Mouse (Mus musculus) heart, embryonic 12.5 days (tissue): ENCODE results near the gene Mrpl19. TPM values are rescaled to one million over a fixed set of nuclear protein-coding genes. Genes with fewer than 3 reads are reported as not detected.

ENCODE experiments used
- ATAC-seq: fragments of 200-750 bp; cut with Nextera tagmentation; 2 replicates; pipeline ENCODE4 v1.8.0; 2017; ENCODE audit warnings: moderate TSS enrichment, moderate library complexity; ENCODE audit not compliant: insufficient number of reproducible peaks, low FRiP score
- H3K27ac ChIP-seq: fragments of 300-500 bp; sonication (generic); 2 replicates; pipeline ENCODE4 v1.5.1; 2016; ENCODE audit warnings: mild to moderate bottlenecking, moderate library complexity; ENCODE audit not compliant: poor library complexity, severe bottlenecking
- H3K27me3 ChIP-seq: fragments of 300-500 bp; sonication (generic); replicated peaks from 2 replicates; pipeline ENCODE4 v1.6.1; 2016; ENCODE audit warnings: mild to moderate bottlenecking, moderate library complexity
- H3K36me3 ChIP-seq: fragments of 300-500 bp; sonication (generic); 2 replicates; pipeline ENCODE4 v1.6.1; 2016; ENCODE audit warnings: mild to moderate bottlenecking, moderate library complexity
- H3K4me1 ChIP-seq: fragments of 300-500 bp; sonication (generic); replicated peaks from 2 replicates; pipeline ENCODE4 v1.6.1; 2016; ENCODE audit warnings: mild to moderate bottlenecking
- H3K4me2 ChIP-seq: fragments of 300-500 bp; sonication (generic); 2 replicates; pipeline ENCODE4 v1.6.1; 2016; ENCODE audit warnings: mild to moderate bottlenecking, moderate library complexity
- H3K4me3 ChIP-seq: fragments of 300-500 bp; sonication (generic); 2 replicates; pipeline ENCODE4 v1.5.1; 2016; ENCODE audit warnings: mild to moderate bottlenecking
- H3K9ac ChIP-seq: fragments of 300-500 bp; sonication (generic); 2 replicates; pipeline ENCODE4 v1.6.1; 2016; ENCODE audit warnings: mild to moderate bottlenecking, moderate library complexity
- H3K9me3 ChIP-seq: fragments of 300-500 bp; sonication (generic); replicated peaks from 2 replicates; pipeline ENCODE4 v1.6.1; 2016; ENCODE audit warnings: mild to moderate bottlenecking, moderate library complexity
- WGBS: fragments of 180-500 bp; shearing (Covaris S2); methylation state at CpG from one replicate; pipeline ENCODE4 v1.1.7; 2016; 5-methylcytosine and 5-hydroxymethylcytosine counted together
- polyA plus RNA-seq: library from polyadenylated mRNA; unstranded; fragments of >200 nt; fragmentation: Nextera tagmentation; extraction: Ambion mirVana; gene quantifications from 2 replicates; pipeline ENCODE4 v1.2.1, GENCODE M21; 2016

Gene Mrpl19
- polyA plus RNA-seq, result 62.7 and 63.2 TPM in 2 replicates

- Histone ChIP-seq H3K27me3 (no peaks in the 10 kb centered on the region), H3K36me3 (peaks cover 32% of the 10 kb centered on the region), H3K9ac (peak within 1 kb of the TSS; percentile 80), H3K4me1 (peaks cover 5% of the 10 kb centered on the region), H3K4me3 (peak within 1 kb of the TSS; percentile 95), H3K4me2 (peak within 1 kb of the TSS; percentile 81), H3K9me3 (no peaks in the 10 kb centered on the region), H3K27ac (peak within 1 kb of the TSS; percentile 14; the same call in 1 of the 2 replicates)
- ATAC-seq, result peak; percentile 96
- under 1% methylated on average over 44 of the region's 44 CpGs for WGBS
Observed at GRCm38 (mm10) chr6:81965296-81966067, at the start of gene Mrpl19. Gene Mrpl19, minus strand, starts transcription at chr6:81965958.

DNA sequence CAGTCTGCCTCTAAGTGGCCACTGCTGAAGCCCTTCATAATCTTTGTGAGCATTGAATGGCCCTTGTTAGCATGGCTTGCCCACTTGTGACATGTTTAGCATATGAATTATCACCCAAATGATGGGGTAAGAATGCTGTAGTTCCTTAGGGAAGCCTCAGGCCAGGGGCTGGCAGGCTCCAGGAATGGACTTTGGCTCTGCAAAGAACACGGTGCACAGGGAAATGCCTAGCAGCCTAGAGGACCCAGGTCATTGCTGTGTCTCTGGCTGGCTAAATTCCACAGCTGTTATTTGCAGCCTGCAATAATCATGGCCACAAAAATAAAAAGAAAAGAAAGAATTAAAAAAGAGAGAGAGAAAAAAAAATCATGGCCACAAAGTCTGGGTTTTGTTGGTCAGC, 46.6 kb upstream of the Mrpl19 start:
- Histone ChIP-seq H3K9me3 (no peaks in the 10 kb centered on the region), H3K9ac (no peak overlapping the region), H3K27me3 (no peaks in the 10 kb centered on the region), H3K36me3 (no peaks in the 10 kb centered on the region), H3K27ac (no peak overlapping the region), H3K4me1 (no peaks in the 10 kb centered on the region), H3K4me2 (no peak overlapping the region), H3K4me3 (no peak overlapping the region)
- ATAC-seq, result no peak
- 68% methylated on average over 1 of the region's 1 CpGs for WGBS

- peaks cover 15% of the 10 kb centered on the region; the same call in 1 of the 2 replicates for H3K4me1 ChIP-seq
- no peak for ATAC-seq
- no peak overlapping the region for H3K4me3 ChIP-seq
- no peaks in the 10 kb centered on the region for H3K27me3 ChIP-seq
- H3K4me2 ChIP-seq, result no peak overlapping the region
- H3K27ac ChIP-seq, result no peak overlapping the region
- WGBS, result 47% methylated on average over 20 of the region's 20 CpGs
- no peaks in the 10 kb centered on the region for H3K9me3 ChIP-seq
- H3K9ac ChIP-seq, result no peak overlapping the region
- H3K36me3 ChIP-seq, result no peaks in the 10 kb centered on the region
Observed at GRCm38 (mm10) chr6:81990049-81990810, 24.5 kb upstream of the Mrpl19 start.

DNA sequence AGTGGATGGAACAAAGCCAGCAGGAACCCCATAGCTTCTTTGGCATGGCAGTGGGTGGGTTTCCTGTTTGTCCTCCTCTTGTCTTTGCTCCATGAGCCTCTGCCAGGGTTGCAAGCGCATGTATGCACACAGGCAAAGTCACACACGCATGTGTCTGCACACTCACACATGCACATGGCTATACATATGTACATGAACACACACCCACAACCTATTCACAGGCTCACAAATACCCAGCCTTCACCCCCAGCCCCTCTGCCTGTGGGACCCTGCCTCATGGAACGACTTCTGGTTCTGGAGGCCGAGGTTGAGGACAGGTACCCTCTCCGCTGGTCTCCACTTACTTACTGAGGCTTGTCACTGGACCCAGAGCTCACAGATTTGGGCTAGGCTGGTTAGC, 22.6 kb upstream of the Mrpl19 start:
- Histone ChIP-seq H3K4me2 (no peak overlapping the region), H3K9ac (no peak overlapping the region), H3K9me3 (no peaks in the 10 kb centered on the region), H3K27ac (no peak overlapping the region), H3K27me3 (no peaks in the 10 kb centered on the region), H3K36me3 (no peaks in the 10 kb centered on the region), H3K4me3 (no peak overlapping the region), H3K4me1 (peaks cover 15% of the 10 kb centered on the region; the same call in 1 of the 2 replicates)
- ATAC-seq, result no peak
- 87% methylated on average over 5 of the region's 5 CpGs for WGBS

- ATAC-seq, result no peak
- Histone ChIP-seq H3K27me3 (no peaks in the 10 kb centered on the region), H3K4me3 (no peak overlapping the region), H3K36me3 (no peaks in the 10 kb centered on the region), H3K9me3 (no peaks in the 10 kb centered on the region), H3K9ac (no peak overlapping the region), H3K4me1 (peaks cover 15% of the 10 kb centered on the region; the same call in 1 of the 2 replicates), H3K27ac (no peak overlapping the region), H3K4me2 (no peak overlapping the region)
- 70% methylated on average over 3 of the region's 3 CpGs for WGBS
Observed at GRCm38 (mm10) chr6:81987580-81987979, 21.8 kb upstream of the Mrpl19 start.

GRCm38 (mm10) chr6:81987010-81987409, 21.3 kb upstream of the Mrpl19 start:
- Histone ChIP-seq H3K27me3 (no peaks in the 10 kb centered on the region), H3K4me1 (peaks cover 15% of the 10 kb centered on the region; the same call in 1 of the 2 replicates), H3K4me3 (no peak overlapping the region), H3K9ac (no peak overlapping the region), H3K9me3 (peaks cover 4% of the 10 kb centered on the region; the same call in 1 of the 2 replicates), H3K27ac (no peak overlapping the region), H3K36me3 (no peaks in the 10 kb centered on the region), H3K4me2 (no peak overlapping the region)
- ATAC-seq, result no peak
- WGBS, result under 1% methylated on average over 9 of the region's 9 CpGs

DNA sequence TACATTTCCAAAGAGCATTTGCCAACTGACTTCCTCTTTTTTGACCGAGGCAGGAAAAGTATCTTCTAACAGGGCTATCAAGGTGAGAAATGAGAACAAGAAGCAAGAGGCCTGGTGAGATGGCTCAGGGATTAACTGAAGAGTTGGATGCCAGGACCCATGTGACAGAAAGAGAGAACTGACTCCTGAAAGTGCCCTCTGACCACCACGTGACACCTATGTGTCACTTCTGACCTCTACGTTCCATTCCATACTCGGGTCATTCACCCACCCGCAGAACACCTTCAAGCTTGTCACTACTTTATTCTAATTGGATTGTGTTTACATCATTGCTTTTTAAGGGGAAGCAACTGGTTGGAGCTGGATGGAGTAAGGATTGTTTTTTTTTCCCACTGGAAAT, 20.8 kb upstream of the Mrpl19 start:
- Histone ChIP-seq H3K27ac (no peak overlapping the region), H3K4me2 (no peak overlapping the region), H3K9me3 (peaks cover 4% of the 10 kb centered on the region; the same call in 1 of the 2 replicates), H3K9ac (no peak overlapping the region), H3K4me3 (no peak overlapping the region), H3K27me3 (no peaks in the 10 kb centered on the region), H3K36me3 (no peaks in the 10 kb centered on the region), H3K4me1 (peaks cover 15% of the 10 kb centered on the region; the same call in 1 of the 2 replicates)
- WGBS, result 48% methylated on average over 5 of the region's 5 CpGs
- no peak for ATAC-seq

GRCm38 (mm10) chr6:81986171-81986570, 20.4 kb upstream of the Mrpl19 start:
- no peaks in the 10 kb centered on the region for H3K27me3 ChIP-seq
- H3K9me3 ChIP-seq, result peaks cover 4% of the 10 kb centered on the region; the same call in 1 of the 2 replicates
- no peaks in the 10 kb centered on the region for H3K36me3 ChIP-seq
- no peak for ATAC-seq
- H3K4me2 ChIP-seq, result no peak overlapping the region
- no peak overlapping the region for H3K4me3 ChIP-seq
- no peak overlapping the region for H3K9ac ChIP-seq
- whole genome bisulfite sequencing, result 83% methylated on average over 8 of the region's 8 CpGs
- H3K4me1 ChIP-seq, result peaks cover 15% of the 10 kb centered on the region; the same call in 1 of the 2 replicates
- H3K27ac ChIP-seq, result no peak overlapping the region

DNA sequence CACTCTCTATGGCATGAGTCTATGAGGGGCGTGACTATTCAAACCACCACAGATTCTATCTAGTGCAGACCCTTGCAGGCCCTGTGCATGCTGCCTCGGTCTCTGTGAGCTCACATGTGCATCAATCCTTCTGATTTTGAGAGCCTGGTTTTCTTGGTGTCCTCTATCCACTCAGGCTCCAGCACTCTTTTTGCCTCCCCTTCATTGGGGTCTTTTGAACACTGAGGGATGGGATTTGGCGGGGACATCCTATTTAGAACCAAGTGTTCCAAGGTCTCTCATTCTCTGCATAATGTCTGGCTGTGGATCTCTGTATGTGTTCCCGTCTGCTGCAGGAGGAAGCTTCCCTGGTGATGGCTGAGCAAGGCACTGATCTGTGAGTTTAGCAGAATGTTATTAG, 13.5 kb upstream of the Mrpl19 start:
- Histone ChIP-seq H3K36me3 (no peaks in the 10 kb centered on the region), H3K27ac (no peak overlapping the region), H3K27me3 (0 out of 2 replicates have a peak, but pooled peaks cover 3% of the 10 kb centered on the region), H3K9ac (no peak overlapping the region), H3K9me3 (peaks cover 4% of the 10 kb centered on the region; the same call in 1 of the 2 replicates), H3K4me2 (no peak overlapping the region), H3K4me1 (no peaks in the 10 kb centered on the region), H3K4me3 (no peak overlapping the region)
- no peak for ATAC-seq
- WGBS, result 74% methylated on average over 4 of the region's 4 CpGs

GRCm38 (mm10) chr6:81975971-81976621, 10.3 kb upstream of the Mrpl19 start:
- Histone ChIP-seq H3K9ac (no peak overlapping the region), H3K27ac (no peak overlapping the region), H3K4me1 (no peaks in the 10 kb centered on the region), H3K4me2 (no peak overlapping the region), H3K4me3 (no peak overlapping the region), H3K27me3 (0 out of 2 replicates have a peak, but pooled peaks cover 5% of the 10 kb centered on the region), H3K9me3 (no peaks in the 10 kb centered on the region), H3K36me3 (no peaks in the 10 kb centered on the region)
- ATAC-seq, result no peak
- 32% methylated on average over 7 of the region's 7 CpGs for WGBS

- Histone ChIP-seq H3K4me3 (no peak overlapping the region), H3K4me2 (no peak overlapping the region), H3K36me3 (no peaks in the 10 kb centered on the region), H3K4me1 (no peaks in the 10 kb centered on the region), H3K27ac (no peak overlapping the region), H3K27me3 (0 out of 2 replicates have a peak, but pooled peaks cover 5% of the 10 kb centered on the region), H3K9me3 (no peaks in the 10 kb centered on the region), H3K9ac (no peak overlapping the region)
- WGBS, result 75% methylated on average over 8 of the region's 8 CpGs
- no peak for ATAC-seq
Observed at GRCm38 (mm10) chr6:81972595-81972994, 6.8 kb upstream of the Mrpl19 start.
